ENCODE assay signal across 12 mouse cellular contexts in genomic region chr4:142173981-142174485, GRCm38 (mm10).
DNase-seq lines count a peak whose midpoint lies in the region; ATAC-seq and TF ChIP-seq lines count a peak whose summit lies in the region.
"Had no signal": no experiment of that assay in that cellular context is flagged by ENCODE, and none has a peak within 500 bp of the region (broad histone marks: within the 10 kb centered on the region; RNA-seq: fewer than 3 reads in every experiment).

No protein-coding gene starts in this region.

- H3K27me3 ChIP-seq in heart, embryonic 12.5 days (replicated peaks): no peaks in the 10 kb centered on the region
- H3K27me3 ChIP-seq in liver, embryonic 11.5 days (replicated peaks; ENCODE audit: control insufficient read depth, insufficient read depth, low read length): no peaks in the 10 kb centered on the region
- no peaks in the 10 kb centered on the region for H3K27me3 ChIP-seq in liver, postnatal 0 days (ENCODE audit: insufficient read depth, low read length)
- H3K27me3 ChIP-seq in heart, postnatal 0 days (ENCODE audit: control insufficient read depth, insufficient read depth, low read length): no peaks in the 10 kb centered on the region
- H3K27me3 ChIP-seq: limb, embryonic 15.5 days had no signal

- H3K4me1 ChIP-seq in heart, embryonic 12.5 days (replicated peaks): peaks cover 66% of the 10 kb centered on the region
- peaks cover 5% of the 10 kb centered on the region; the same call in 1 of the 2 replicates for H3K4me1 ChIP-seq in liver, embryonic 11.5 days (replicated peaks; ENCODE audit: control insufficient read depth, insufficient read depth, low read length)
- H3K4me1 ChIP-seq in liver, postnatal 0 days (ENCODE audit: insufficient read depth): peaks cover 13% of the 10 kb centered on the region
- H3K4me1 ChIP-seq in heart, postnatal 0 days (ENCODE audit: control insufficient read depth, insufficient read depth): peaks cover 25% of the 10 kb centered on the region

- no peaks in the 10 kb centered on the region for H3K36me3 ChIP-seq in heart, embryonic 12.5 days
- H3K36me3 ChIP-seq in liver, embryonic 11.5 days (ENCODE audit: control insufficient read depth, insufficient read depth, low read length): no peaks in the 10 kb centered on the region
- no peaks in the 10 kb centered on the region for H3K36me3 ChIP-seq in liver, postnatal 0 days (replicated peaks; ENCODE audit: insufficient read depth, low read length)
- no peaks in the 10 kb centered on the region for H3K36me3 ChIP-seq in heart, postnatal 0 days (replicated peaks; ENCODE audit: control insufficient read depth, insufficient read depth, low read length)
- H3K36me3 ChIP-seq: limb, embryonic 15.5 days had no signal

- H3K4me3 ChIP-seq in heart, embryonic 12.5 days: no peak overlapping the region
- no peak overlapping the region for H3K4me3 ChIP-seq in liver, embryonic 11.5 days (ENCODE audit: low read depth, low read length)
- no peak overlapping the region for H3K4me3 ChIP-seq in liver, postnatal 0 days (ENCODE audit: low read depth, low read length)
- no peak overlapping the region for H3K4me3 ChIP-seq in heart, postnatal 0 days (ENCODE audit: low read depth, low read length)
- H3K4me3 ChIP-seq: limb, embryonic 15.5 days had no signal

- WGBS in heart, embryonic 12.5 days: 16% methylated on average over 6 of the region's 6 CpGs
- 53% methylated on average over 6 of the region's 6 CpGs for WGBS in liver, embryonic 11.5 days
- 47% methylated on average over 6 of the region's 6 CpGs for WGBS in liver, postnatal 0 days (ENCODE audit: insufficient replicate concordance)
- 28% methylated on average over 6 of the region's 6 CpGs for WGBS in heart, postnatal 0 days

- 0 out of 2 replicates have a peak, but pooled peaks cover 3% of the 10 kb centered on the region for H3K9me3 ChIP-seq in heart, embryonic 12.5 days (replicated peaks)
- H3K9me3 ChIP-seq in liver, embryonic 11.5 days (ENCODE audit: control insufficient read depth, low read length): no peaks in the 10 kb centered on the region
- no peaks in the 10 kb centered on the region for H3K9me3 ChIP-seq in liver, postnatal 0 days (ENCODE audit: low read length)
- no peaks in the 10 kb centered on the region for H3K9me3 ChIP-seq in heart, postnatal 0 days (replicated peaks; ENCODE audit: control insufficient read depth, low read length)
- H3K9me3 ChIP-seq: limb, embryonic 15.5 days had no signal

- no peak for TF ChIP-seq EP300 in liver, postnatal 0 days (IDR thresholded peaks at IDR 0.05; ENCODE audit: low read depth)
- TF ChIP-seq EP300 in heart, postnatal 0 days (IDR thresholded peaks at IDR 0.05; ENCODE audit: low read depth): no peak

- 0 out of 2 replicates have a peak, but pooled peaks have one; percentile 5 for ATAC-seq in heart, embryonic 12.5 days (ENCODE audit: insufficient number of reproducible peaks, low FRiP score)
- ATAC-seq in liver, embryonic 11.5 days (replicated peaks; ENCODE audit: low FRiP score): peak; percentile 39; the same call in 1 of the 2 replicates
- ATAC-seq in liver, postnatal 0 days: no peak
- 0 out of 2 replicates have a peak, but pooled peaks have one; percentile 28 for ATAC-seq in heart, postnatal 0 days (ENCODE audit: insufficient read depth, low read depth)

- no peak overlapping the region for H3K9ac ChIP-seq in heart, embryonic 12.5 days
- H3K9ac ChIP-seq in liver, embryonic 11.5 days (ENCODE audit: low read depth, low read length): no peak overlapping the region
- H3K9ac ChIP-seq in liver, postnatal 0 days (replicated peaks): no peak overlapping the region
- H3K9ac ChIP-seq in heart, postnatal 0 days (replicated peaks; ENCODE audit: low read depth, low read length): no peak overlapping the region
- H3K9ac ChIP-seq: limb, embryonic 15.5 days had no signal

- H3K4me2 ChIP-seq in heart, embryonic 12.5 days: no peak overlapping the region
- H3K4me2 ChIP-seq in liver, embryonic 11.5 days: no peak overlapping the region
- no peak overlapping the region for H3K4me2 ChIP-seq in liver, postnatal 0 days (ENCODE audit: low read depth, low read length)
- H3K4me2 ChIP-seq in heart, postnatal 0 days (ENCODE audit: low read depth, low read length): no peak overlapping the region
- H3K4me2 ChIP-seq: limb, embryonic 15.5 days had no signal

- no peak for TF ChIP-seq CTCF in liver, postnatal 0 days (IDR thresholded peaks at IDR 0.05; ENCODE audit: low read depth)
- TF ChIP-seq CTCF in heart, postnatal 0 days (IDR thresholded peaks at IDR 0.05; ENCODE audit: low read depth): no peak

- H3K27ac ChIP-seq in heart, embryonic 12.5 days (ENCODE audit: poor library complexity, severe bottlenecking): peak overlapping the region; percentile 62
- H3K27ac ChIP-seq in liver, embryonic 11.5 days (ENCODE audit: low read depth, low read length): peak overlapping the region; percentile 42; the same call in 1 of the 2 replicates
- H3K27ac ChIP-seq in liver, postnatal 0 days (ENCODE audit: low read depth): no peak overlapping the region
- no peak overlapping the region for H3K27ac ChIP-seq in heart, postnatal 0 days (ENCODE audit: low read depth)
- H3K27ac ChIP-seq: limb, embryonic 15.5 days had no signal

- DNase-seq in heart, postnatal 4 days: no peak
- no peak for DNase-seq in liver, embryonic 11.5 days (ENCODE audit: low spot score)
- no peak for DNase-seq in liver, postnatal 0 days
- no peak for DNase-seq in heart, postnatal 0 days (ENCODE audit: low spot score)
- DNase-seq in lung, postnatal 4 days: peak; percentile 26 to 49
- no peak for DNase-seq in urinary bladder, postnatal 10 days (ENCODE audit: low spot score)
- DNase-seq in right cerebral cortex, adult 18-20 months: no peak
- DNase-seq: adrenal gland, postnatal 14 days; cerebellum, adult 18-20 months; thymus, postnatal 4 days had no signal

Comparison
In these comparisons a context has a peak if more than half of its experiments do, and no peak if none do; other contexts are left out.
1. H3K27ac ChIP-seq: peak in heart, embryonic 12.5 days (single experiment) and liver, embryonic 11.5 days (single experiment); none in liver, postnatal 0 days (single experiment) and heart, postnatal 0 days (single experiment).
2. DNase-seq: peak in lung, postnatal 4 days (2 of 2); none in heart, postnatal 4 days (single experiment), liver, embryonic 11.5 days (single experiment), liver, postnatal 0 days (single experiment), heart, postnatal 0 days (single experiment), urinary bladder, postnatal 10 days (single experiment) and right cerebral cortex, adult 18-20 months (single experiment).